Mouse (Mus musculus) MEL (cell line): Measurements from ENCODE around the gene Zfand2a.

Experiments
- BHLHE40 ChIP-seq: IDR thresholded peaks from 2 replicates; pipeline ENCODE4 v1.6.1; 2012; ENCODE audit warnings: low read depth, mild to moderate bottlenecking, inconsistent platforms, low read length, improper control_type of control experiment, borderline replicate concordance
- CTCF ChIP-seq, 3 experiments: IDR thresholded peaks in 2 of 3; conservative IDR thresholded peaks in 1 of 3; 2 replicates each; pipeline ENCODE4 v1.5.1; 2011 to 2012; ENCODE audit warnings: low read length in 3 of 3, low read depth in 2 of 3, mild to moderate bottlenecking in 2 of 3, improper control_type of control experiment in 1 of 3, inconsistent platforms in 1 of 3, mixed read lengths in 1 of 3, moderate library complexity in 1 of 3; ENCODE audit not compliant: control insufficient read depth in 1 of 3, insufficient read depth in 1 of 3, poor library complexity in 1 of 3, severe bottlenecking in 1 of 3
- POLR2AphosphoS5 ChIP-seq: IDR thresholded peaks from 2 replicates; pipeline ENCODE4 v1.6.1; 2012; ENCODE audit warnings: low read depth, borderline replicate concordance, mild to moderate bottlenecking, inconsistent platforms, low read length, moderate library complexity, mixed read lengths
- RAD21 ChIP-seq: IDR thresholded peaks from 2 replicates; pipeline ENCODE4 v1.6.1; 2011; ENCODE audit warnings: mild to moderate bottlenecking, low read depth, low read length, improper control_type of control experiment
- SMC3 ChIP-seq: IDR thresholded peaks from 2 replicates; pipeline ENCODE4 v1.6.1; 2011; ENCODE audit warnings: low read depth, low read length, improper control_type of control experiment

DNA sequence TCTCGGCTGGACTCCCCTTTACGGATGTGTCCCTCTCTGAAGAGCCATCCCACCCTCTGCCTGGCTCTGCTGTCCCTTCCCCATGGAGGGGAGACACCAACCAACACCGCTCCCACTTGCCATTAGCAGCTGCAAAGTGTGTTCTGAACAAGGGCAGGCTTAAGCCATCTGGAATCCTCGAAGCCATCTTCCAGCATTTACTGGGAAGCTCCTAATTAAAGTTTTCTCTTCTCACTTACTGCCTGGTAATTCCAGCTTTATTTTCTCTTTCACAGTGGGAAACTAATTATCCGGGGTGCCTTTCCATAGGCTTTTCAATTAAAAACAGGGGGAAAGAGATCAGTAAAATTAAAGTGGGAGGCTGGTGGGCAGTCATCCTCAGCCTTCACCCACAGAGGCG lies 52.0 kb downstream of the Zfand2a start:
- TF ChIP-seq CTCF (IDR thresholded peaks at IDR 0.05 in 2 of 3, conservative IDR thresholded peaks at IDR 0.05 in 1 of 3; ENCODE audit: control insufficient read depth in 1 of 3, insufficient read depth in 1 of 3, low read depth in 2 of 3, low read length in 3 of 3, poor library complexity in 1 of 3, severe bottlenecking in 1 of 3) (no peak), SMC3 (no peak), BHLHE40 (no peak), RAD21 (no peak), POLR2AphosphoS5 (no peak)
